In genomic region chr4:55960063-55960462, GRCm38 (mm10) we compare ENCODE assay signal across 16 mouse cellular contexts.
DNase-seq lines count a peak whose midpoint lies in the region; ATAC-seq and TF ChIP-seq lines count a peak whose summit lies in the region.
"Had no signal": no experiment of that assay in that cellular context is flagged by ENCODE, and none has a peak within 500 bp of the region (broad histone marks: within the 10 kb centered on the region; RNA-seq: fewer than 3 reads in every experiment).

No protein-coding gene starts in this region.

- intact Hi-C loops in left cerebral cortex, postnatal 36 days (cut with DNase I), result no loop called here

- DNase-seq in liver, adult 2 months (ENCODE audit: extremely low read depth, low read depth, low spot score), result peak; percentile 92
- no peak for DNase-seq in liver, embryonic 11.5 days (ENCODE audit: low spot score)
- peak; percentile 37 to 58 for DNase-seq in adrenal gland, postnatal 36 days
- DNase-seq in lung, postnatal 14 days, result peak; percentile 11
- DNase-seq in left cerebral cortex, postnatal 36 days (ENCODE audit: low spot score in 2 of 2), result no peak
- no peak for DNase-seq in forebrain, embryonic 11.5 days (ENCODE audit: low spot score)
- DNase-seq in ovary, postnatal 10 days (ENCODE audit: low spot score), result no peak
- DNase-seq: cerebellum, postnatal 25 days; gastrocnemius, adult 2 months; kidney, adult 8-10 months; right cerebral cortex, adult 18-20 months had no signal

- no peak overlapping the region for H3K4me2 ChIP-seq in liver, embryonic 11.5 days
- H3K4me2 ChIP-seq in forebrain, embryonic 11.5 days (ENCODE audit: low read depth, low read length, severe bottlenecking), result no peak overlapping the region
- H3K4me2 ChIP-seq: embryonic facial prominence, embryonic 13.5 days; forebrain, embryonic 13.5 days; hindbrain, embryonic 14.5 days had no signal

- no peak for ATAC-seq in liver, embryonic 11.5 days (replicated peaks; ENCODE audit: low FRiP score)
- ATAC-seq in forebrain, embryonic 11.5 days (replicated peaks; ENCODE audit: low FRiP score), result no peak
- ATAC-seq: activated CD4-positive, CD25-positive, alpha-beta regulatory T cell, adult 4 months; forebrain, embryonic 13.5 days; midbrain, embryonic 16.5 days had no signal

- no peak overlapping the region for H3K9ac ChIP-seq in liver, adult 2 months (ENCODE audit: low read depth, low read length)
- no peak overlapping the region for H3K9ac ChIP-seq in liver, embryonic 11.5 days (ENCODE audit: low read depth, low read length)
- no peak overlapping the region for H3K9ac ChIP-seq in forebrain, embryonic 11.5 days (ENCODE audit: low read length)
- H3K9ac ChIP-seq: embryonic facial prominence, embryonic 13.5 days; forebrain, embryonic 13.5 days; hindbrain, embryonic 14.5 days had no signal

- H3K27ac ChIP-seq in liver, adult 2 months (replicated peaks; ENCODE audit: insufficient read depth, low read depth, low read length), result peak overlapping the region; percentile 44; the same call in 1 of the 2 replicates
- no peak overlapping the region for H3K27ac ChIP-seq in liver, embryonic 11.5 days (ENCODE audit: low read depth, low read length)
- no peak overlapping the region for H3K27ac ChIP-seq in forebrain, embryonic 11.5 days (ENCODE audit: low read depth, low read length)
- H3K27ac ChIP-seq: embryonic facial prominence, embryonic 13.5 days; forebrain, embryonic 13.5 days; gastrocnemius, adult 2 months; hindbrain, embryonic 14.5 days had no signal

- no peak for TF ChIP-seq POLR2A in liver, adult 2 months (IDR thresholded peaks at IDR 0.05; ENCODE audit: extremely low read depth, insufficient read depth, low read length)

- 21% methylated on average over 1 of the region's 1 CpGs for WGBS in liver, adult 2 months
- 68% methylated on average over 1 of the region's 1 CpGs for WGBS in liver, embryonic 11.5 days
- 73% methylated on average over 1 of the region's 1 CpGs for WGBS in forebrain, embryonic 11.5 days

- H3K9me3 ChIP-seq in liver, embryonic 11.5 days (ENCODE audit: control insufficient read depth, low read length), result no peaks in the 10 kb centered on the region
- no peaks in the 10 kb centered on the region for H3K9me3 ChIP-seq in forebrain, embryonic 11.5 days (ENCODE audit: control insufficient read depth, low read length)
- H3K9me3 ChIP-seq: embryonic facial prominence, embryonic 13.5 days; forebrain, embryonic 13.5 days had no signal

- H3K27me3 ChIP-seq in liver, adult 2 months (ENCODE audit: control insufficient read depth, insufficient read depth, low read length), result no peaks in the 10 kb centered on the region
- no peaks in the 10 kb centered on the region for H3K27me3 ChIP-seq in liver, embryonic 11.5 days (replicated peaks; ENCODE audit: control insufficient read depth, insufficient read depth, low read length)
- no peaks in the 10 kb centered on the region for H3K27me3 ChIP-seq in forebrain, embryonic 11.5 days (ENCODE audit: control insufficient read depth, insufficient read depth, low read length)
- H3K27me3 ChIP-seq: embryonic facial prominence, embryonic 13.5 days; forebrain, embryonic 13.5 days had no signal

- H3K36me3 ChIP-seq in liver, adult 2 months (ENCODE audit: control insufficient read depth, insufficient read depth, low read length), result no peaks in the 10 kb centered on the region
- no peaks in the 10 kb centered on the region for H3K36me3 ChIP-seq in liver, embryonic 11.5 days (ENCODE audit: control insufficient read depth, insufficient read depth, low read length)
- no peaks in the 10 kb centered on the region for H3K36me3 ChIP-seq in forebrain, embryonic 11.5 days (ENCODE audit: control insufficient read depth, insufficient read depth, low read length)
- H3K36me3 ChIP-seq: embryonic facial prominence, embryonic 13.5 days had no signal

- H3K4me1 ChIP-seq in liver, adult 2 months (ENCODE audit: control insufficient read depth, insufficient read depth, low read length), result peaks cover 5% of the 10 kb centered on the region
- no peaks in the 10 kb centered on the region for H3K4me1 ChIP-seq in liver, embryonic 11.5 days (replicated peaks; ENCODE audit: control insufficient read depth, insufficient read depth, low read length)
- H3K4me1 ChIP-seq in forebrain, embryonic 11.5 days (replicated peaks; ENCODE audit: control insufficient read depth, insufficient read depth, low read length), result no peaks in the 10 kb centered on the region
- H3K4me1 ChIP-seq: forebrain, embryonic 13.5 days had no signal

- no peak for TF ChIP-seq CTCF in liver, adult 2 months (IDR thresholded peaks at IDR 0.05; ENCODE audit: low read depth, low read length)

- no peak overlapping the region for H3K4me3 ChIP-seq in liver, adult 2 months (ENCODE audit: insufficient read depth, low read depth, low read length)
- no peak overlapping the region for H3K4me3 ChIP-seq in liver, embryonic 11.5 days (ENCODE audit: low read depth, low read length)
- no peak overlapping the region for H3K4me3 ChIP-seq in forebrain, embryonic 11.5 days (ENCODE audit: low read depth, low read length)
- H3K4me3 ChIP-seq: embryonic facial prominence, embryonic 13.5 days; forebrain, embryonic 13.5 days; gastrocnemius, adult 2 months had no signal

- H3K79me2 ChIP-seq in liver, adult 2 months (ENCODE audit: control insufficient read depth, insufficient read depth, low read length), result no peaks in the 10 kb centered on the region

Comparison
In these comparisons a context has a peak if more than half of its experiments do, and no peak if none do; other contexts are left out.
1. DNase-seq: peak in liver, adult 2 months (single experiment), adrenal gland, postnatal 36 days (2 of 2) and lung, postnatal 14 days (single experiment); none in liver, embryonic 11.5 days (single experiment), left cerebral cortex, postnatal 36 days (0 of 2), forebrain, embryonic 11.5 days (single experiment) and ovary, postnatal 10 days (single experiment).